Mouse (Mus musculus): ENCODE measurements around the gene Olfr1214. TPM values are rescaled to one million over a fixed set of nuclear protein-coding genes. Genes with fewer than 3 reads are reported as not detected.
"Not testable (repeated sequence)": the region's sequence is repeated elsewhere in the genome, so short reads cannot be mapped to it uniquely, and the experiment has no call there.

Gene Olfr1214
- polyA plus RNA-seq (2016; fragmentation: Nextera tagmentation; extraction: Ambion mirVana), result not detected in 2 replicates

- H3K4me1 ChIP-seq, result no peaks in the 10 kb centered on the region
- no peak within 1 kb of the TSS for H3K4me3 ChIP-seq
- WGBS, result 89% methylated on average over 1 of the region's 1 CpGs
- H3K36me3 ChIP-seq, result no peaks in the 10 kb centered on the region
- no peak for DNase-seq (ENCODE audit: low spot score)
- H3K27me3 ChIP-seq (ENCODE audit: low read depth, poor library complexity, severe bottlenecking), result no peaks in the 10 kb centered on the region
- H3K9me3 ChIP-seq (replicated peaks), result no peaks in the 10 kb centered on the region
- no peak within 1 kb of the TSS for H3K27ac ChIP-seq
Observed at GRCm38 (mm10) chr2:88992553-88992952, at the start of gene Olfr1214. Olfr1214 (minus strand) TSS chr2:88992653.

- H3K27me3 ChIP-seq (ENCODE audit: low read depth, poor library complexity, severe bottlenecking), result no peaks in the 10 kb centered on the region
- H3K4me3 ChIP-seq, result no peak within 1 kb of the TSS
- no peaks in the 10 kb centered on the region for H3K36me3 ChIP-seq
- H3K4me1 ChIP-seq, result no peaks in the 10 kb centered on the region
- no peaks in the 10 kb centered on the region for H3K9me3 ChIP-seq (replicated peaks)
- WGBS, result 87% methylated on average over 2 of the region's 2 CpGs
- no peak for DNase-seq (ENCODE audit: low spot score)
- no peak within 1 kb of the TSS for H3K27ac ChIP-seq
Observed at GRCm38 (mm10) chr2:89031965-89032364, 39.5 kb upstream of the Olfr1214 start, which contains the start of gene Olfr1217. Olfr1217 (minus strand) TSS chr2:89032065.

- not testable (repeated sequence) for H3K9me3 ChIP-seq (replicated peaks); H3K36me3 ChIP-seq; H3K4me3 ChIP-seq; H3K27me3 ChIP-seq (ENCODE audit: low read depth, poor library complexity, severe bottlenecking); H3K4me1 ChIP-seq; H3K27ac ChIP-seq; DNase-seq (ENCODE audit: low spot score)
- 80% methylated on average over 3 of the region's 3 CpGs for WGBS
Observed at GRCm38 (mm10) chr2:89021436-89021835, 29.0 kb upstream of the Olfr1214 start.

- H3K36me3 ChIP-seq, result no peaks in the 10 kb centered on the region
- 90% methylated on average over 1 of the region's 1 CpGs for WGBS
- no peak within 1 kb of the TSS for H3K4me3 ChIP-seq
- no peak for DNase-seq (ENCODE audit: low spot score)
- H3K4me1 ChIP-seq, result no peaks in the 10 kb centered on the region
- H3K27me3 ChIP-seq (ENCODE audit: low read depth, poor library complexity, severe bottlenecking), result no peaks in the 10 kb centered on the region
- H3K27ac ChIP-seq, result no peak within 1 kb of the TSS
- H3K9me3 ChIP-seq (replicated peaks), result no peaks in the 10 kb centered on the region
Observed at GRCm38 (mm10) chr2:89018240-89018639, 25.8 kb upstream of the Olfr1214 start, which contains the start of gene Olfr1216. Olfr1216 (minus strand) TSS chr2:89018340.

GRCm38 (mm10) chr2:89006873-89007272, 14.4 kb upstream of the Olfr1214 start, which contains the start of gene Olfr1215:
Olfr1215 (minus strand) TSS chr2:89006973.
- 80% methylated on average over 2 of the region's 2 CpGs for WGBS

GRCm38 (mm10) chr2:88980181-88980580, 12.3 kb downstream of the Olfr1214 start, which contains the start of gene Gm13762:
Gm13762 (minus strand) TSS chr2:88980281.
- H3K9me3 ChIP-seq (replicated peaks), result no peaks in the 10 kb centered on the region
- no peak within 1 kb of the TSS for H3K27ac ChIP-seq
- no peaks in the 10 kb centered on the region for H3K4me1 ChIP-seq
- H3K36me3 ChIP-seq, result no peaks in the 10 kb centered on the region
- H3K4me3 ChIP-seq, result no peak within 1 kb of the TSS
- no peaks in the 10 kb centered on the region for H3K27me3 ChIP-seq (ENCODE audit: low read depth, poor library complexity, severe bottlenecking)
- no peak for DNase-seq (ENCODE audit: low spot score)
- WGBS, result 93% methylated on average over 1 of the region's 1 CpGs

More at GRCm38 (mm10) chr2:89006873-89007272, 14.4 kb upstream of the Olfr1214 start, which contains the start of gene Olfr1215:
- H3K9me3 ChIP-seq (replicated peaks), result no peaks in the 10 kb centered on the region
- no peaks in the 10 kb centered on the region for H3K4me1 ChIP-seq
- no peaks in the 10 kb centered on the region for H3K27me3 ChIP-seq (ENCODE audit: low read depth, poor library complexity, severe bottlenecking)
- H3K27ac ChIP-seq, result no peak within 1 kb of the TSS
- no peak within 1 kb of the TSS for H3K4me3 ChIP-seq
- DNase-seq (ENCODE audit: low spot score), result no peak
- no peaks in the 10 kb centered on the region for H3K36me3 ChIP-seq

GRCm38 (mm10) chr2:88953669-88954068, 38.8 kb downstream of the Olfr1214 start, which contains the start of gene Olfr1212:
Olfr1212 (plus strand) TSS chr2:88953969.
- DNase-seq (ENCODE audit: low spot score), result no peak
- Histone ChIP-seq H3K36me3 (no peaks in the 10 kb centered on the region), H3K27ac (no peak within 1 kb of the TSS), H3K4me1 (no peaks in the 10 kb centered on the region), H3K27me3 (ENCODE audit: low read depth, poor library complexity, severe bottlenecking) (no peaks in the 10 kb centered on the region), H3K9me3 (replicated peaks) (no peaks in the 10 kb centered on the region), H3K4me3 (no peak within 1 kb of the TSS)

- 95% methylated on average over 1 of the region's 1 CpGs for WGBS
- no peaks in the 10 kb centered on the region for H3K4me1 ChIP-seq
- H3K4me3 ChIP-seq, result no peak within 1 kb of the TSS
- no peaks in the 10 kb centered on the region for H3K27me3 ChIP-seq (ENCODE audit: low read depth, poor library complexity, severe bottlenecking)
- no peaks in the 10 kb centered on the region for H3K9me3 ChIP-seq (replicated peaks)
- H3K27ac ChIP-seq, result no peak within 1 kb of the TSS
- no peak for DNase-seq (ENCODE audit: low spot score)
- H3K36me3 ChIP-seq, result no peaks in the 10 kb centered on the region
Observed at GRCm38 (mm10) chr2:88938011-88938410, 54.4 kb downstream of the Olfr1214 start, which contains the start of gene Olfr1211. Olfr1211 (minus strand) TSS chr2:88938111.

Other genes starting within 250 kb of the Olfr1214 start
- gene Olfr1198, start 241.3 kb downstream of the Olfr1214 start, polyA plus RNA-seq (2016; fragmentation: Nextera tagmentation; extraction: Ambion mirVana), result not detected in 2 replicates
- not detected in 2 replicates for gene Olfr1199, start 232.2 kb downstream of the Olfr1214 start, polyA plus RNA-seq (2016; fragmentation: Nextera tagmentation; extraction: Ambion mirVana)
- gene Olfr1200, start 222.2 kb downstream of the Olfr1214 start, polyA plus RNA-seq (2016; fragmentation: Nextera tagmentation; extraction: Ambion mirVana), result not detected in 2 replicates
- gene Olfr1201, start 199.6 kb downstream of the Olfr1214 start, polyA plus RNA-seq (2016; fragmentation: Nextera tagmentation; extraction: Ambion mirVana), result not detected in 2 replicates
- 0.04 TPM in 2 replicates for gene Olfr1202, start 178.2 kb downstream of the Olfr1214 start, polyA plus RNA-seq (2016; fragmentation: Nextera tagmentation; extraction: Ambion mirVana)
- gene Olfr1205, start 162.9 kb downstream of the Olfr1214 start, polyA plus RNA-seq (2016; fragmentation: Nextera tagmentation; extraction: Ambion mirVana), result not detected in 2 replicates
- not detected in 2 replicates for gene Olfr1204, start 143.4 kb downstream of the Olfr1214 start, polyA plus RNA-seq (2016; fragmentation: Nextera tagmentation; extraction: Ambion mirVana)
- not detected in 2 replicates for gene Olfr1206, start 129.4 kb downstream of the Olfr1214 start, polyA plus RNA-seq (2016; fragmentation: Nextera tagmentation; extraction: Ambion mirVana)
- not detected in 2 replicates for gene Olfr1208, start 90.3 kb downstream of the Olfr1214 start, polyA plus RNA-seq (2016; fragmentation: Nextera tagmentation; extraction: Ambion mirVana)
- gene Olfr1209, start 77.5 kb downstream of the Olfr1214 start, polyA plus RNA-seq (2016; fragmentation: Nextera tagmentation; extraction: Ambion mirVana), result not detected in 2 replicates
- not detected in 2 replicates for gene Olfr1211, start 54.5 kb downstream of the Olfr1214 start, polyA plus RNA-seq (2016; fragmentation: Nextera tagmentation; extraction: Ambion mirVana)
- gene Olfr1212, start 38.7 kb downstream of the Olfr1214 start, polyA plus RNA-seq (2016; fragmentation: Nextera tagmentation; extraction: Ambion mirVana), result not detected in 2 replicates
- not detected in 2 replicates for gene Gm13762, start 12.4 kb downstream of the Olfr1214 start, polyA plus RNA-seq (2016; fragmentation: Nextera tagmentation; extraction: Ambion mirVana)
- not detected in 2 replicates for gene Olfr1215, start 14.3 kb upstream of the Olfr1214 start, polyA plus RNA-seq (2016; fragmentation: Nextera tagmentation; extraction: Ambion mirVana)
- not detected in 2 replicates for gene Olfr1216, start 25.7 kb upstream of the Olfr1214 start, polyA plus RNA-seq (2016; fragmentation: Nextera tagmentation; extraction: Ambion mirVana)
- gene Olfr1217, start 39.4 kb upstream of the Olfr1214 start, polyA plus RNA-seq (2016; fragmentation: Nextera tagmentation; extraction: Ambion mirVana), result not detected in 2 replicates
- not detected in 2 replicates for gene Olfr1218, start 68.5 kb upstream of the Olfr1214 start, polyA plus RNA-seq (2016; fragmentation: Nextera tagmentation; extraction: Ambion mirVana)
- not detected in 2 replicates for gene Olfr1219, start 90.9 kb upstream of the Olfr1214 start, polyA plus RNA-seq (2016; fragmentation: Nextera tagmentation; extraction: Ambion mirVana)
- gene Olfr1220, start 114.2 kb upstream of the Olfr1214 start, polyA plus RNA-seq (2016; fragmentation: Nextera tagmentation; extraction: Ambion mirVana), result not detected in 2 replicates
- gene Olfr1221, start 124.6 kb upstream of the Olfr1214 start, polyA plus RNA-seq (2016; fragmentation: Nextera tagmentation; extraction: Ambion mirVana), result not detected in 2 replicates
- gene Olfr1222, start 140.4 kb upstream of the Olfr1214 start, polyA plus RNA-seq (2016; fragmentation: Nextera tagmentation; extraction: Ambion mirVana), result not detected in 2 replicates
- gene Olfr1223, start 158.9 kb upstream of the Olfr1214 start, polyA plus RNA-seq (2016; fragmentation: Nextera tagmentation; extraction: Ambion mirVana), result not detected in 2 replicates
- gene Olfr1224-ps1, start 171.4 kb upstream of the Olfr1214 start, polyA plus RNA-seq (2016; fragmentation: Nextera tagmentation; extraction: Ambion mirVana), result not detected in 2 replicates
- not detected in 2 replicates for gene Olfr1225, start 182.0 kb upstream of the Olfr1214 start, polyA plus RNA-seq (2016; fragmentation: Nextera tagmentation; extraction: Ambion mirVana)
- not detected in 2 replicates for gene Olfr1226, start 207.4 kb upstream of the Olfr1214 start, polyA plus RNA-seq (2016; fragmentation: Nextera tagmentation; extraction: Ambion mirVana)

Data from limb, embryonic 10.5 days (tissue).